Mouse (Mus musculus) kidney, embryonic 14.5 days (tissue): Measurements from ENCODE around the gene Ccer2. TPM values are rescaled to one million over a fixed set of nuclear protein-coding genes. Genes with fewer than 3 reads are reported as not detected.

Experiments used
- ATAC-seq: fragments of 200-750 bp; cut with Nextera tagmentation; 2 replicates; pipeline ENCODE4 v1.8.0; 2017; ENCODE audit warnings: moderate number of reproducible peaks, mild to moderate bottlenecking, moderate TSS enrichment, moderate library complexity; ENCODE audit not compliant: low FRiP score, low TSS enrichment
- H3K27ac ChIP-seq: fragments of 300-500 bp; sonication (generic); 2 replicates; pipeline ENCODE4 v1.5.1; 2014; ENCODE audit warnings: low read depth, mild to moderate bottlenecking, low read length, moderate library complexity, mixed read lengths
- H3K27me3 ChIP-seq: fragments of 300-500 bp; sonication (generic); 2 replicates; pipeline ENCODE4 v1.6.1; 2014; ENCODE audit warnings: mild to moderate bottlenecking, low read length; ENCODE audit not compliant: control insufficient read depth, insufficient read depth
- H3K36me3 ChIP-seq: fragments of 300-500 bp; sonication (generic); 2 replicates; pipeline ENCODE4 v1.6.1; 2014; ENCODE audit warnings: low read length, mixed read lengths; ENCODE audit not compliant: control insufficient read depth, insufficient read depth
- H3K4me1 ChIP-seq: fragments of 300-500 bp; sonication (generic); 2 replicates; pipeline ENCODE4 v1.6.1; 2014; ENCODE audit warnings: low read length, mixed read lengths; ENCODE audit not compliant: control insufficient read depth, insufficient read depth
- H3K4me2 ChIP-seq: fragments of 300-500 bp; sonication (generic); replicated peaks from 2 replicates; pipeline ENCODE4 v1.6.1; 2014; ENCODE audit warnings: low read depth, mild to moderate bottlenecking, low read length
- H3K4me3 ChIP-seq: fragments of 300-500 bp; sonication (generic); 2 replicates; pipeline ENCODE4 v1.5.1; 2014; ENCODE audit warnings: mild to moderate bottlenecking, low read length
- H3K9ac ChIP-seq: fragments of 300-500 bp; sonication (generic); 2 replicates; pipeline ENCODE4 v1.6.1; 2014; ENCODE audit warnings: low read depth, mild to moderate bottlenecking, low read length, moderate library complexity
- H3K9me3 ChIP-seq: fragments of 300-500 bp; sonication (generic); 2 replicates; pipeline ENCODE4 v1.6.1; 2016; ENCODE audit warnings: low read length; ENCODE audit not compliant: control insufficient read depth
- WGBS: fragments of 180-500 bp; shearing (Covaris S2); extraction: QIAGEN DNeasy Blood & Tissue Kit; methylation state at CpG from one replicate; pipeline ENCODE4 v1.1.7; 2014; 5-methylcytosine and 5-hydroxymethylcytosine counted together
- polyA plus RNA-seq: library from polyadenylated mRNA; unstranded; fragments of >200 nt; fragmentation: Nextera tagmentation; extraction: Ambion mirVana; gene quantifications from 2 replicates; pipeline ENCODE4 v1.2.1, GENCODE M21; 2014

Ccer2 gene
- polyA plus RNA-seq, 1 experiment from 2014 or later, result not detected

GRCm38 (mm10) chr7:28766910-28767309 is 10.9 kb downstream of the Ccer2 start:
- no peak; the same call in 1 of the 2 replicates for ATAC-seq

GRCm38 (mm10) chr7:28767462-28767965 is 11.5 kb downstream of the Ccer2 start, which contains the start of gene Nfkbib:
Gene Nfkbib, minus strand, starts transcription at chr7:28767512.
- H3K27ac ChIP-seq, result no peak within 1 kb of the TSS
- 63% methylated on average over 7 of the region's 7 CpGs for WGBS

More at GRCm38 (mm10) chr7:28766910-28767309, 10.9 kb downstream of the Ccer2 start:
- 3% methylated on average over 14 of the region's 14 CpGs for WGBS
- Histone ChIP-seq H3K4me2 (peak overlapping the region; percentile 54), H3K9ac (peak overlapping the region; percentile 73), H3K27ac (no peak overlapping the region), H3K4me1 (peaks cover 6% of the 10 kb centered on the region), H3K36me3 (peaks cover 2% of the 10 kb centered on the region; the same call in 1 of the 2 replicates), H3K9me3 (no peaks in the 10 kb centered on the region), H3K27me3 (no peaks in the 10 kb centered on the region), H3K4me3 (peak overlapping the region; percentile 70)

GRCm38 (mm10) chr7:28769414-28769958 is 13.5 kb downstream of the Ccer2 start:
- no peak for ATAC-seq
- peaks cover 6% of the 10 kb centered on the region for H3K4me1 ChIP-seq
- H3K27ac ChIP-seq, result no peak overlapping the region
- H3K9ac ChIP-seq, result no peak overlapping the region
- H3K9me3 ChIP-seq, result no peaks in the 10 kb centered on the region
- no peak overlapping the region for H3K4me2 ChIP-seq
- WGBS, result 93% methylated on average over 9 of the region's 9 CpGs
- H3K36me3 ChIP-seq, result no peaks in the 10 kb centered on the region
- H3K27me3 ChIP-seq, result no peaks in the 10 kb centered on the region
- no peak overlapping the region for H3K4me3 ChIP-seq

More at GRCm38 (mm10) chr7:28767462-28767965, 11.5 kb downstream of the Ccer2 start, which contains the start of gene Nfkbib:
- Histone ChIP-seq H3K4me2 (peak within 1 kb of the TSS; percentile 54), H3K27me3 (no peaks in the 10 kb centered on the region), H3K9ac (peak within 1 kb of the TSS; percentile 73), H3K4me1 (peaks cover 6% of the 10 kb centered on the region), H3K9me3 (no peaks in the 10 kb centered on the region), H3K4me3 (peak within 1 kb of the TSS; percentile 70), H3K36me3 (no peaks in the 10 kb centered on the region)
- no peak for ATAC-seq

- Histone ChIP-seq H3K4me1 (peaks cover 5% of the 10 kb centered on the region), H3K9ac (no peak overlapping the region), H3K36me3 (no peaks in the 10 kb centered on the region), H3K4me2 (no peak overlapping the region), H3K27me3 (no peaks in the 10 kb centered on the region), H3K4me3 (no peak overlapping the region), H3K9me3 (no peaks in the 10 kb centered on the region), H3K27ac (no peak overlapping the region)
- 84% methylated on average over 3 of the region's 3 CpGs for WGBS
- no peak for ATAC-seq
Measured at GRCm38 (mm10) chr7:28770309-28770708, 14.3 kb downstream of the Ccer2 start.

GRCm38 (mm10) chr7:28771867-28772266 is 15.9 kb downstream of the Ccer2 start:
- Histone ChIP-seq H3K36me3 (no peaks in the 10 kb centered on the region), H3K4me2 (no peak overlapping the region), H3K27me3 (no peaks in the 10 kb centered on the region), H3K27ac (no peak overlapping the region), H3K4me3 (no peak overlapping the region), H3K4me1 (no peaks in the 10 kb centered on the region), H3K9ac (no peak overlapping the region), H3K9me3 (no peaks in the 10 kb centered on the region)
- WGBS, result 93% methylated on average over 11 of the region's 11 CpGs
- no peak for ATAC-seq

- H3K4me1 ChIP-seq, result no peaks in the 10 kb centered on the region
- no peaks in the 10 kb centered on the region for H3K36me3 ChIP-seq
- H3K27me3 ChIP-seq, result no peaks in the 10 kb centered on the region
- no peak overlapping the region for H3K9ac ChIP-seq
- H3K9me3 ChIP-seq, result no peaks in the 10 kb centered on the region
- 49% methylated on average over 3 of the region's 3 CpGs for WGBS
- no peak overlapping the region for H3K4me2 ChIP-seq
- ATAC-seq, result no peak; the same call in 1 of the 2 replicates
- no peak overlapping the region for H3K27ac ChIP-seq
- H3K4me3 ChIP-seq, result no peak overlapping the region
Measured at GRCm38 (mm10) chr7:28773163-28773562, 17.2 kb downstream of the Ccer2 start.

GRCm38 (mm10) chr7:28774164-28774563 is 18.2 kb downstream of the Ccer2 start:
- Histone ChIP-seq H3K36me3 (no peaks in the 10 kb centered on the region), H3K27ac (no peak overlapping the region)
- ATAC-seq, result no peak

GRCm38 (mm10) chr7:28775129-28775528 is 19.2 kb downstream of the Ccer2 start:
- no peaks in the 10 kb centered on the region for H3K9me3 ChIP-seq
- no peak overlapping the region for H3K9ac ChIP-seq
- no peak overlapping the region for H3K4me3 ChIP-seq
- 90% methylated on average over 7 of the region's 7 CpGs for WGBS
- no peak for ATAC-seq
- H3K4me1 ChIP-seq, result peaks cover under 1% of the 10 kb centered on the region
- H3K27me3 ChIP-seq, result no peaks in the 10 kb centered on the region
- H3K4me2 ChIP-seq, result no peak overlapping the region
- H3K36me3 ChIP-seq, result no peaks in the 10 kb centered on the region
- H3K27ac ChIP-seq, result no peak overlapping the region

More at GRCm38 (mm10) chr7:28774164-28774563, 18.2 kb downstream of the Ccer2 start:
- H3K27me3 ChIP-seq, result no peaks in the 10 kb centered on the region
- H3K4me1 ChIP-seq, result no peaks in the 10 kb centered on the region
- no peak overlapping the region for H3K4me3 ChIP-seq
- no peaks in the 10 kb centered on the region for H3K9me3 ChIP-seq
- H3K4me2 ChIP-seq, result no peak overlapping the region
- WGBS, result 74% methylated on average over 12 of the region's 12 CpGs
- peak overlapping the region; percentile 14; the same call in 1 of the 2 replicates for H3K9ac ChIP-seq

- Histone ChIP-seq H3K9me3 (no peaks in the 10 kb centered on the region), H3K9ac (no peak overlapping the region)
Measured at GRCm38 (mm10) chr7:28778825-28779224, 22.9 kb downstream of the Ccer2 start.

More at GRCm38 (mm10) chr7:28778825-28779224, 22.9 kb downstream of the Ccer2 start:
- Histone ChIP-seq H3K4me1 (peaks cover 6% of the 10 kb centered on the region), H3K27me3 (no peaks in the 10 kb centered on the region), H3K27ac (no peak overlapping the region), H3K36me3 (peaks cover 3% of the 10 kb centered on the region; the same call in 1 of the 2 replicates), H3K4me3 (no peak overlapping the region), H3K4me2 (no peak overlapping the region)
- WGBS, result 86% methylated on average over 9 of the region's 9 CpGs
- no peak for ATAC-seq
